Mouse (Mus musculus) heart, postnatal 0 days (tissue): ENCODE measurements at regions not wholly inside any gene's neighbourhood (a gene's known extent, or its start where the extent isn't known, plus 50 kb on each side); places are given as distances from the start of the nearest gene placed in this dataset.

ENCODE experiments used
- ATAC-seq: fragments of 200-750 bp; cut with Nextera tagmentation; 2 replicates; pipeline ENCODE4 v1.8.0; 2017; ENCODE audit warnings: low read depth, moderate number of reproducible peaks, moderate library complexity; ENCODE audit not compliant: insufficient read depth
- DNase-seq: peaks from one replicate; pipeline ENCODE4 v3.0.0-alpha.2; 2016; ENCODE audit warnings: low spot score
- H3K27ac ChIP-seq: fragments of 300-500 bp; sonication (generic); 2 replicates; pipeline ENCODE4 v1.5.1; 2014; ENCODE audit warnings: low read depth, mild to moderate bottlenecking
- H3K27me3 ChIP-seq: fragments of 300-500 bp; sonication (generic); 2 replicates; pipeline ENCODE4 v1.6.1; 2014; ENCODE audit warnings: low read length, mixed read lengths; ENCODE audit not compliant: control insufficient read depth, insufficient read depth
- H3K36me3 ChIP-seq: fragments of 300-500 bp; sonication (generic); replicated peaks from 2 replicates; pipeline ENCODE4 v1.6.1; 2014; ENCODE audit warnings: low read length, mixed read lengths; ENCODE audit not compliant: control insufficient read depth, insufficient read depth
- H3K4me1 ChIP-seq: fragments of 300-500 bp; sonication (generic); 2 replicates; pipeline ENCODE4 v1.6.1; 2014; ENCODE audit warnings: antibody characterized with exemption; ENCODE audit not compliant: control insufficient read depth, insufficient read depth
- H3K4me2 ChIP-seq: fragments of 300-500 bp; sonication (generic); 2 replicates; pipeline ENCODE4 v1.6.1; 2014; ENCODE audit warnings: low read depth, mild to moderate bottlenecking, low read length, moderate library complexity
- H3K4me3 ChIP-seq: fragments of 300-500 bp; sonication (generic); 2 replicates; pipeline ENCODE4 v1.5.1; 2014; ENCODE audit warnings: low read depth, low read length
- H3K9ac ChIP-seq: fragments of 300-500 bp; sonication (generic); replicated peaks from 2 replicates; pipeline ENCODE4 v1.6.1; 2014; ENCODE audit warnings: low read depth, low read length, mixed read lengths
- H3K9me3 ChIP-seq: fragments of 300-500 bp; sonication (generic); replicated peaks from 2 replicates; pipeline ENCODE4 v1.6.1; 2016; ENCODE audit warnings: low read length; ENCODE audit not compliant: control insufficient read depth
- CTCF ChIP-seq: IDR thresholded peaks from 2 replicates; pipeline ENCODE4 v1.5.1; 2016; ENCODE audit warnings: antibody characterized with exemption, control low read depth, low read depth
- EP300 ChIP-seq: IDR thresholded peaks from 2 replicates; pipeline ENCODE4 v1.6.1; 2016; ENCODE audit warnings: antibody characterized with exemption, low read depth
- WGBS: fragments of 180-500 bp; shearing (Covaris S2); extraction: QIAGEN DNeasy Blood & Tissue Kit; methylation state at CpG from one replicate; pipeline ENCODE4 v1.1.7; 2014; 5-methylcytosine and 5-hydroxymethylcytosine counted together

DNA sequence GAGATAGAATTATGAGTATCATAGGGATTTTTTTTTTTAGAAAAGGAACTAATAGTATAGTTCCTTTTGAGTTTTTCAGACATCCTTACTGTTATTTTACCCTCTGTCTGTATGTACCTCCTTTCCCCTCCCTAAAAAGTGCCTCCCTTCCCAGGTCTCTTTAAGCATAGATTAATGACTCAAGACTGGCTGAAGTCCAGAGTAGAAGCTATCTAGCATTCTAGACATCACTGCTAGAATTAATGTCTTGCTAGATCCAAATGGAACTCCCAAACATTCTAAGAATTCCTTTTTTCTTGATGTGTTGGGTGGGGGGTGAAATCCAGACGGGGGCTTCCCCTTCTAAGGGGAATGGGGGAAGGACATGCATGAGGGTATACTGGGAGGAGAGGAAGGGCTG, 311.8 kb upstream of the Rack1 start:
- Histone ChIP-seq H3K4me2 (no peak overlapping the region), H3K9me3 (no peaks in the 10 kb centered on the region)
- no peak for DNase-seq

DNA sequence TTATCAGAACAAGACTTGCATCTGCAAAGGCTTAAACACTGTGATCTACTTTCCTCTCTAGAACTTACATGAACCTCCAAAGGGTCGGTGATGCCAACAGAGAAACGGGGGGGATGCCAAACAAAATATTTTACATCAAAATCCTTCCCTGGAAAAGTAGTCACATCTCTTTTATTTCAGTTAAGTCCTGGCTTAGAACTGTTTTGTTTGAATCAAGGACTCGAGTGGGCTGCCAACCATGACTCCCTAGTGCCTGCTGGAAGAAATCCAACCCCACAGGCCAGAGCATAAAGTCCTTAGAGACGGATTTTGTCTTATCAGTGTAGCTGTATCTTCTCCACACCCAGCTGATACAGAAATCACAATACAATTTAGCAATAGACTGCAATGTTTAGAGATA, 336.1 kb upstream of the Rack1 start:
- Histone ChIP-seq H3K27ac (no peak overlapping the region), H3K36me3 (no peaks in the 10 kb centered on the region), H3K9me3 (no peaks in the 10 kb centered on the region), H3K4me2 (no peak overlapping the region), H3K4me3 (no peak overlapping the region), H3K27me3 (no peaks in the 10 kb centered on the region), H3K9ac (no peak overlapping the region), H3K4me1 (no peaks in the 10 kb centered on the region)
- ATAC-seq (no peak), DNase-seq (peak; percentile 6)
- TF ChIP-seq CTCF (no peak), EP300 (no peak)
- 48% methylated on average over 4 of the region's 4 CpGs for WGBS

More for the DNA sequence above, 311.8 kb upstream of the Rack1 start:
- H3K4me1 ChIP-seq, result no peaks in the 10 kb centered on the region
- H3K36me3 ChIP-seq, result no peaks in the 10 kb centered on the region
- no peak overlapping the region for H3K4me3 ChIP-seq
- H3K27me3 ChIP-seq, result no peaks in the 10 kb centered on the region
- ATAC-seq, result no peak
- TF ChIP-seq EP300 (no peak), CTCF (no peak)
- WGBS, result 57% methylated on average over 1 of the region's 1 CpGs
- H3K9ac ChIP-seq, result no peak overlapping the region
- no peak overlapping the region for H3K27ac ChIP-seq

DNA sequence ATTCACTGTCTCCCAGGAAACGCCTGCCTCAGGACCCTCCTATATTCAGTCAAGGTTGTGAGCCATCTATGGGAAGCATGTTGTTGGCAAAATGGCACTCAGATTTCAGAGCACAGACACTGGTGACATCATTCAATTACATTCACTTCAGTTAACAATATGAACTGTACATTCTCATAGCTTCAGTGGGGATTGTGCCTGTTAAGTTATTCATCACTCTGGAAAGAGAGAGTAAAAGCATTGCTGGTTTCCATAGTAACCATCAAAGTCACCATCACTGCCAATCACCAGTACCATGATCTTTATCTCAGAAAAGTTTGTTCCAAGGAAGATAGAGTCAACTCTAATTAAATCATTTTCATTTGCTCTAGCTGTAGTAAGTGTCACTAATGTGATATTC, 350.2 kb upstream of the Rack1 start:
- Histone ChIP-seq H3K4me3 (no peak overlapping the region), H3K9me3 (no peaks in the 10 kb centered on the region), H3K27ac (no peak overlapping the region), H3K4me1 (no peaks in the 10 kb centered on the region), H3K4me2 (no peak overlapping the region), H3K27me3 (no peaks in the 10 kb centered on the region), H3K36me3 (no peaks in the 10 kb centered on the region), H3K9ac (no peak overlapping the region)
- no peak for ATAC-seq
- DNase-seq, result no peak
- no peak for TF ChIP-seq CTCF
- no peak for TF ChIP-seq EP300
- WGBS, result 76% methylated on average over 1 of the region's 1 CpGs

DNA sequence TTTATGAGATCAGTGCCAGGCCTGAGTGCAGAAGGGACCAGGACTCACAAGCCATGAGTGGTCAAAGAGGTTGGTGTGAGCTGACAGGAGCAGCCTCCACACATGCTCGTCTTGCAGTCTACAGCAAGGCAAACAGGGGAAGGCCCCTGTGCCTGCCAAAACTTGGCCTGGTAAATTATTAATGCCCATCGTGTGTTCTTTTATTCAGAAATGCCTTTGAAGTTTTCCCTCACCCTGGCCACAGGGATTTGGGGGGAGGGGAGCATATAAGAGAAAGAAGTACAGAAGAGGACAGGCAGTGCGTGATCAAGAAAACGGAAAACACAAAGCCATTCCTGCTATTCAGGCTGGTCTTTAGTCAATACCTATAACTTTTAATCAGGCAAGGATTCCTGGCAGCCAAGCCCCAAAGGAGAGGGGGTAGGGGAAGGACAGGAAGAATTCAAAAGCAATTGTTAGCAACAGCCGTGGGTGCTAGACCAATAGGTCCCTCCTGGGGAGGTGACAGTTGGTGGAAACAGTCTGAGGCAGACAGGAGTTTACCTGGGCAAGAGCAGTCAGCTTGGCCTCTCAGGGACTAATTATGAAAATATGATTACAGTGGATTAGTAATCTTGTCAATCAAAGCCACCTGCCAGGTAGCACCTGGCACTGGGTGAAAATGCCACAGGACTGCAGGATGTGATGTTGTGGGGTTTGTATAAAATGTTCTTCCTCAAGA, 357.4 kb upstream of the Rack1 start:
- Histone ChIP-seq H3K27ac (no peak overlapping the region), H3K4me2 (no peak overlapping the region), H3K9me3 (no peaks in the 10 kb centered on the region), H3K4me3 (no peak overlapping the region), H3K4me1 (no peaks in the 10 kb centered on the region), H3K36me3 (no peaks in the 10 kb centered on the region), H3K9ac (no peak overlapping the region), H3K27me3 (no peaks in the 10 kb centered on the region)
- no peak for TF ChIP-seq CTCF
- TF ChIP-seq EP300, result no peak
- no peak for DNase-seq
- 56% methylated on average over 5 of the region's 5 CpGs for WGBS
- no peak for ATAC-seq

DNA sequence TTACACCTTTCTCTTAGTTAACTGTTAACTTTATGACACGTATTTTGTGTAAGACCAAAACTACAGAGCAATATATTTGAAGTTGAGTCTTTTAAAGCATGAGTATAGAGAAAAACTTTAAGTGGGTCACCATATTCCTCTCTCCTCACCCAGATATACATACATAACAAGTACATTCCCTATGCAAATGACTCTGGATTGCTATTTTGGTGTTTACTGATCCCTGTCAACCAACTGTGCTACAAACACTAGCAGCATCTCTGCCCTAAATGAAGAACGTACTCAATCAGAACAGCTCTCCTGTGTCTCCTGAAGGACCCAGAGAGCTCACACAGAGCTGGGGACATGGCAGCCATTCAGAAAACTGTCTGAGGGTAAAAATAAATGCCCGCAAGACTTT, 363.4 kb upstream of the Rack1 start:
- H3K4me3 ChIP-seq, result no peak overlapping the region
- 77% methylated on average over 3 of the region's 3 CpGs for WGBS

DNA sequence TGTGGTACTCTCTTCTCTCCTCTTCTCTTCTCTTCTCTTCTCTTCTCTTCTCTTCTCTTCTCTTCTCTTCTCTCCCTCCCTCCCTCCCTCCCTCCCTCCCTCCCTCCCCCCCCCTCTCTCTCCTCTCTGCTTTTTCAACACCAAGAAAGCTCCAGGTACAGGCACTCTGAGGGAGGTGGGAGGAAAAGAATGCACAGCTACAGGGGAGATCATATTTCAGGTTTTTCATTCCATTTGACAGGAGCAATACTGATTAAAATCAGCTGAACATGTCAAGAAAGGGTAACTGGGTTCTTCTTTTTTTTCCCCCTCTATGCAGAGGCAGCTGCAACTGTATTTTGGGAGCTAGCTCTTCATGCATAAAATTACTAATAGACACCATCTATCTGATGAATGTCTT, 368.8 kb upstream of the Rack1 start:
- Histone ChIP-seq H3K4me1 (no peaks in the 10 kb centered on the region), H3K9me3 (no peaks in the 10 kb centered on the region), H3K4me3 (no peak overlapping the region), H3K9ac (no peak overlapping the region), H3K36me3 (no peaks in the 10 kb centered on the region), H3K27ac (no peak overlapping the region), H3K4me2 (no peak overlapping the region), H3K27me3 (no peaks in the 10 kb centered on the region)
- ATAC-seq, result no peak
- DNase-seq, result no peak
- no peak for TF ChIP-seq CTCF
- no peak for TF ChIP-seq EP300

More for the DNA sequence above, 363.4 kb upstream of the Rack1 start:
- Histone ChIP-seq H3K27ac (no peak overlapping the region), H3K27me3 (no peaks in the 10 kb centered on the region), H3K4me2 (no peak overlapping the region), H3K9ac (no peak overlapping the region), H3K4me1 (no peaks in the 10 kb centered on the region), H3K9me3 (no peaks in the 10 kb centered on the region), H3K36me3 (no peaks in the 10 kb centered on the region)
- DNase-seq (no peak), ATAC-seq (no peak)
- TF ChIP-seq EP300 (no peak), CTCF (no peak)
